Mouse (Mus musculus) G1E (cell line): ENCODE measurements around the gene Sfmbt1. TPM values are rescaled to one million over a fixed set of nuclear protein-coding genes. Genes with fewer than 3 reads are reported as not detected.

Experiments used
- ATAC-seq: 2 replicates; pipeline ENCODE4 v1.8.0; 2016; ENCODE audit warnings: mild to moderate bottlenecking; ENCODE audit not compliant: insufficient number of reproducible peaks, poor library complexity, low FRiP score, severe bottlenecking; ENCODE audit errors: extremely low read depth
- DNase-seq: peaks from one replicate; pipeline ENCODE4 v3.0.0; 2012; ENCODE audit warnings: low spot score
- H3K27me3 ChIP-seq: 2 replicates; pipeline ENCODE4 v1.6.1; 2012; ENCODE audit warnings: mild to moderate bottlenecking, low read length, inconsistent platforms; ENCODE audit not compliant: insufficient read depth
- H3K36me3 ChIP-seq: replicated peaks from 2 replicates; pipeline ENCODE3; 2012; ENCODE audit warnings: mild to moderate bottlenecking, inconsistent platforms
- H3K4me1 ChIP-seq: 2 replicates; pipeline ENCODE4 v1.6.1; 2012; ENCODE audit warnings: low read depth, low read length, inconsistent platforms, mixed read lengths; ENCODE audit not compliant: insufficient read depth
- H3K4me3 ChIP-seq: 2 replicates; pipeline ENCODE4 v1.5.1; 2012; ENCODE audit warnings: low read depth, mild to moderate bottlenecking, inconsistent platforms, low read length, moderate library complexity, mixed read lengths
- H3K9me3 ChIP-seq: replicated peaks from 2 replicates; pipeline ENCODE4 v1.6.1; 2012; ENCODE audit warnings: inconsistent platforms
- CTCF ChIP-seq: IDR thresholded peaks from 2 replicates; pipeline ENCODE4 v1.5.1; 2012; ENCODE audit warnings: low read depth, low read length, inconsistent platforms, mixed read lengths
- GATA1 ChIP-seq: IDR thresholded peaks from 2 replicates; pipeline ENCODE4 v1.6.1; 2012; ENCODE audit warnings: borderline replicate concordance, low read length, inconsistent platforms, mixed read lengths
- GATA2 ChIP-seq: IDR thresholded peaks from 2 replicates; pipeline ENCODE4 v1.6.1; 2012; ENCODE audit warnings: low read depth, low read length, inconsistent platforms, borderline replicate concordance
- POLR2AphosphoS5 ChIP-seq: IDR thresholded peaks from 2 replicates; pipeline ENCODE4 v1.6.1; 2012; ENCODE audit warnings: low read depth, low read length, inconsistent platforms; ENCODE audit not compliant: insufficient replicate concordance
- TAL1 ChIP-seq: conservative IDR thresholded peaks from 2 replicates; pipeline ENCODE4 v1.6.1; 2012; ENCODE audit warnings: low read depth, low read length, inconsistent platforms, mixed read lengths
- polyA plus RNA-seq: library from polyadenylated mRNA; stranded (reverse); fragments of >175 nt; gene quantifications from 2 replicates; pipeline ENCODE4 v1.2.3, GENCODE M21; 2012
- total RNA-seq, 2 experiments: library from RNA; stranded (forward) in 1 of 2; stranded (reverse) in 1 of 2; fragments of 200-1000 nt in 1 of 2; fragments of >200 nt in 1 of 2; fragmentation: Nextera tagmentation in 1 of 2; gene quantifications; 2 replicates each; pipeline ENCODE4 v1.2.3; 2014 to 2017

The Sfmbt1 gene
- total and polyA plus RNA-seq, 3 experiments: 3.1 to 26.6 (median 14.8) TPM

GRCm38 (mm10) chr14:30801756-30802155, 87.1 kb downstream of the Sfmbt1 start:
- H3K9me3 ChIP-seq: no peaks in the 10 kb centered on the region
- no peaks in the 10 kb centered on the region for H3K4me1 ChIP-seq
- peaks cover 44% of the 10 kb centered on the region for H3K36me3 ChIP-seq
- H3K27me3 ChIP-seq: no peaks in the 10 kb centered on the region
- DNase-seq (no peak), ATAC-seq (no peak)
- TF ChIP-seq CTCF (no peak), TAL1 (no peak), GATA2 (no peak), GATA1 (no peak), POLR2AphosphoS5 (no peak)
- no peak overlapping the region for H3K4me3 ChIP-seq

GRCm38 (mm10) chr14:30821136-30821535, 106.5 kb downstream of the Sfmbt1 start:
- Histone ChIP-seq H3K4me3 (no peak overlapping the region), H3K4me1 (peaks cover 12% of the 10 kb centered on the region), H3K36me3 (peaks cover 62% of the 10 kb centered on the region), H3K9me3 (no peaks in the 10 kb centered on the region), H3K27me3 (no peaks in the 10 kb centered on the region)
- DNase-seq: no peak
- no peak for TF ChIP-seq CTCF
- no peak for TF ChIP-seq POLR2AphosphoS5
- no peak for TF ChIP-seq TAL1
- no peak for TF ChIP-seq GATA1
- no peak for TF ChIP-seq GATA2
- no peak for ATAC-seq

- H3K9me3 ChIP-seq: no peaks in the 10 kb centered on the region
- no peaks in the 10 kb centered on the region for H3K27me3 ChIP-seq
- TF ChIP-seq GATA1: no peak
- no peak for TF ChIP-seq POLR2AphosphoS5
- no peak for TF ChIP-seq GATA2
- no peak for TF ChIP-seq CTCF
- no peak for TF ChIP-seq TAL1
- DNase-seq (no peak), ATAC-seq (no peak)
- H3K4me1 ChIP-seq: peaks cover 21% of the 10 kb centered on the region
- no peak overlapping the region for H3K4me3 ChIP-seq
- peaks cover 34% of the 10 kb centered on the region for H3K36me3 ChIP-seq
Observed at GRCm38 (mm10) chr14:30824456-30824995, 109.9 kb downstream of the Sfmbt1 start.

GRCm38 (mm10) chr14:30825021-30825475, 110.4 kb downstream of the Sfmbt1 start:
- TF ChIP-seq GATA2 (no peak), POLR2AphosphoS5 (no peak), TAL1 (no peak), GATA1 (no peak), CTCF (no peak)
- DNase-seq: no peak
- peaks cover 21% of the 10 kb centered on the region for H3K4me1 ChIP-seq

GRCm38 (mm10) chr14:30825476-30826131, 111.0 kb downstream of the Sfmbt1 start, which contains the start of gene Tmem110:
Gene Tmem110 (plus strand): TSS chr14:30825590.
- DNase-seq: peak; percentile 83
- TF ChIP-seq GATA1 (no peak), TAL1 (no peak), GATA2 (no peak), CTCF (no peak), POLR2AphosphoS5 (no peak)

More at GRCm38 (mm10) chr14:30825021-30825475, 110.4 kb downstream of the Sfmbt1 start:
- Histone ChIP-seq H3K4me3 (peak overlapping the region; percentile 96), H3K9me3 (no peaks in the 10 kb centered on the region), H3K27me3 (no peaks in the 10 kb centered on the region), H3K36me3 (peaks cover 28% of the 10 kb centered on the region)
- no peak for ATAC-seq

GRCm38 (mm10) chr14:30826174-30827140, 111.8 kb downstream of the Sfmbt1 start:
- no peaks in the 10 kb centered on the region for H3K9me3 ChIP-seq
- H3K27me3 ChIP-seq: no peaks in the 10 kb centered on the region
- H3K36me3 ChIP-seq: peaks cover 21% of the 10 kb centered on the region
- DNase-seq (no peak), ATAC-seq (no peak)
- TF ChIP-seq GATA2 (no peak), GATA1 (no peak), POLR2AphosphoS5 (no peak), CTCF (no peak), TAL1 (no peak)
- H3K4me1 ChIP-seq: peaks cover 21% of the 10 kb centered on the region
- H3K4me3 ChIP-seq: peak overlapping the region; percentile 96

More at GRCm38 (mm10) chr14:30825476-30826131, 111.0 kb downstream of the Sfmbt1 start, which contains the start of gene Tmem110:
- Histone ChIP-seq H3K27me3 (no peaks in the 10 kb centered on the region), H3K9me3 (no peaks in the 10 kb centered on the region), H3K4me1 (peaks cover 21% of the 10 kb centered on the region), H3K36me3 (peaks cover 25% of the 10 kb centered on the region), H3K4me3 (peak within 1 kb of the TSS; percentile 96)
- ATAC-seq: peak; percentile 85
